Mouse (Mus musculus): Measurements from ENCODE around the gene Gm5089. TPM values are rescaled to one million over a fixed set of nuclear protein-coding genes. Genes with fewer than 3 reads are reported as not detected.

The Gm5089 gene
- polyA plus RNA-seq, 1 experiment from 2014 or later, result 1.3 TPM

- Histone ChIP-seq H3K27ac (replicated peaks) (peak overlapping the region; percentile 82), H3K4me3 (no peak overlapping the region), H3K27me3 (ENCODE audit: low read depth, poor library complexity, severe bottlenecking) (peaks cover 82% of the 10 kb centered on the region), H3K36me3 (no peaks in the 10 kb centered on the region), H3K4me1 (peaks cover 71% of the 10 kb centered on the region), H3K9me3 (replicated peaks) (no peaks in the 10 kb centered on the region)
- peak; percentile 52 for DNase-seq (ENCODE audit: low spot score)
- WGBS, result 19% methylated on average over 10 of the region's 10 CpGs
Observed at GRCm38 (mm10) chr14:122454901-122455561, 4.1 kb upstream of the Gm5089 start.

GRCm38 (mm10) chr14:122453996-122454738 lies 3.3 kb upstream of the Gm5089 start:
- 6% methylated on average over 12 of the region's 12 CpGs for WGBS
- peak; percentile 46 for DNase-seq (ENCODE audit: low spot score)

GRCm38 (mm10) chr14:122453388-122453995 lies 2.6 kb upstream of the Gm5089 start:
- 2% methylated on average over 32 of the region's 32 CpGs for WGBS
- H3K4me1 ChIP-seq, result peaks cover 75% of the 10 kb centered on the region

More at GRCm38 (mm10) chr14:122453996-122454738, 3.3 kb upstream of the Gm5089 start:
- Histone ChIP-seq H3K9me3 (replicated peaks) (no peaks in the 10 kb centered on the region), H3K27ac (replicated peaks) (peak overlapping the region; percentile 93), H3K27me3 (ENCODE audit: low read depth, poor library complexity, severe bottlenecking) (peaks cover 82% of the 10 kb centered on the region), H3K36me3 (no peaks in the 10 kb centered on the region), H3K4me1 (peaks cover 75% of the 10 kb centered on the region), H3K4me3 (peak overlapping the region; percentile 44)

GRCm38 (mm10) chr14:122452701-122453387 lies 1.9 kb upstream of the Gm5089 start:
- Histone ChIP-seq H3K4me1 (peaks cover 75% of the 10 kb centered on the region), H3K4me3 (peak overlapping the region; percentile 44), H3K27ac (replicated peaks) (peak overlapping the region; percentile 93), H3K36me3 (no peaks in the 10 kb centered on the region), H3K9me3 (replicated peaks) (no peaks in the 10 kb centered on the region), H3K27me3 (ENCODE audit: low read depth, poor library complexity, severe bottlenecking) (peaks cover 87% of the 10 kb centered on the region)
- WGBS, result 5% methylated on average over 13 of the region's 13 CpGs
- peak; percentile 67 for DNase-seq (ENCODE audit: low spot score)

More at GRCm38 (mm10) chr14:122453388-122453995, 2.6 kb upstream of the Gm5089 start:
- peak; percentile 88 for DNase-seq (ENCODE audit: low spot score)
- Histone ChIP-seq H3K4me3 (peak overlapping the region; percentile 44), H3K27me3 (ENCODE audit: low read depth, poor library complexity, severe bottlenecking) (peaks cover 82% of the 10 kb centered on the region), H3K9me3 (replicated peaks) (no peaks in the 10 kb centered on the region), H3K27ac (replicated peaks) (peak overlapping the region; percentile 93), H3K36me3 (no peaks in the 10 kb centered on the region)

GRCm38 (mm10) chr14:122451551-122452145 lies 733 bp upstream of the Gm5089 start:
- Histone ChIP-seq H3K27ac (replicated peaks) (peak overlapping the region; percentile 93), H3K9me3 (replicated peaks) (no peaks in the 10 kb centered on the region), H3K4me3 (peak overlapping the region; percentile 64), H3K27me3 (ENCODE audit: low read depth, poor library complexity, severe bottlenecking) (peaks cover 99% of the 10 kb centered on the region), H3K4me1 (peaks cover 75% of the 10 kb centered on the region), H3K36me3 (no peaks in the 10 kb centered on the region)
- 50% methylated on average over 5 of the region's 5 CpGs for WGBS
- DNase-seq (ENCODE audit: low spot score), result peak; percentile 35

GRCm38 (mm10) chr14:122449601-122450495 lies 1.1 kb downstream of the Gm5089 start:
- no peak for DNase-seq (ENCODE audit: low spot score)
- peak overlapping the region; percentile 93 for H3K27ac ChIP-seq (replicated peaks)
- H3K4me1 ChIP-seq, result peaks cover 59% of the 10 kb centered on the region
- H3K27me3 ChIP-seq (ENCODE audit: low read depth, poor library complexity, severe bottlenecking), result peaks cover 97% of the 10 kb centered on the region
- H3K36me3 ChIP-seq, result no peaks in the 10 kb centered on the region
- WGBS, result 2% methylated on average over 29 of the region's 29 CpGs
- H3K9me3 ChIP-seq (replicated peaks), result no peaks in the 10 kb centered on the region
- peak overlapping the region; percentile 64 for H3K4me3 ChIP-seq

GRCm38 (mm10) chr14:122436850-122437249 lies 14.1 kb downstream of the Gm5089 start:
- peaks cover 18% of the 10 kb centered on the region for H3K27me3 ChIP-seq (ENCODE audit: low read depth, poor library complexity, severe bottlenecking)
- 85% methylated on average over 10 of the region's 10 CpGs for WGBS
- H3K36me3 ChIP-seq, result no peaks in the 10 kb centered on the region
- peaks cover 12% of the 10 kb centered on the region for H3K4me1 ChIP-seq
- no peak overlapping the region for H3K27ac ChIP-seq (replicated peaks)
- H3K4me3 ChIP-seq, result no peak overlapping the region
- no peak for DNase-seq (ENCODE audit: low spot score)
- no peaks in the 10 kb centered on the region for H3K9me3 ChIP-seq (replicated peaks)

GRCm38 (mm10) chr14:122434039-122434438 lies 16.9 kb downstream of the Gm5089 start:
- H3K4me1 ChIP-seq, result peaks cover 10% of the 10 kb centered on the region; the same call in 1 of the 2 replicates
- H3K27ac ChIP-seq (replicated peaks), result no peak overlapping the region
- DNase-seq (ENCODE audit: low spot score), result no peak
- H3K36me3 ChIP-seq, result no peaks in the 10 kb centered on the region
- H3K4me3 ChIP-seq, result no peak overlapping the region
- peaks cover 12% of the 10 kb centered on the region; the same call in 1 of the 2 replicates for H3K27me3 ChIP-seq (ENCODE audit: low read depth, poor library complexity, severe bottlenecking)
- WGBS, result 93% methylated on average over 10 of the region's 10 CpGs
- H3K9me3 ChIP-seq (replicated peaks), result no peaks in the 10 kb centered on the region

- Histone ChIP-seq H3K4me1 (peaks cover 14% of the 10 kb centered on the region), H3K36me3 (no peaks in the 10 kb centered on the region)
- 83% methylated on average over 3 of the region's 3 CpGs for WGBS
Observed at GRCm38 (mm10) chr14:122432558-122432957, 18.4 kb downstream of the Gm5089 start.

GRCm38 (mm10) chr14:122427654-122428053 lies 23.3 kb downstream of the Gm5089 start:
- H3K4me1 ChIP-seq, result peaks cover 28% of the 10 kb centered on the region
- no peaks in the 10 kb centered on the region for H3K36me3 ChIP-seq
- DNase-seq (ENCODE audit: low spot score), result no peak
- 90% methylated on average over 3 of the region's 3 CpGs for WGBS
- no peak overlapping the region for H3K27ac ChIP-seq (replicated peaks)
- no peaks in the 10 kb centered on the region for H3K9me3 ChIP-seq (replicated peaks)
- H3K27me3 ChIP-seq (ENCODE audit: low read depth, poor library complexity, severe bottlenecking), result peaks cover 30% of the 10 kb centered on the region
- no peak overlapping the region for H3K4me3 ChIP-seq

More at GRCm38 (mm10) chr14:122432558-122432957, 18.4 kb downstream of the Gm5089 start:
- H3K27me3 ChIP-seq (ENCODE audit: low read depth, poor library complexity, severe bottlenecking), result peaks cover 13% of the 10 kb centered on the region; the same call in 1 of the 2 replicates
- no peaks in the 10 kb centered on the region for H3K9me3 ChIP-seq (replicated peaks)
- H3K4me3 ChIP-seq, result no peak overlapping the region
- H3K27ac ChIP-seq (replicated peaks), result no peak overlapping the region
- no peak for DNase-seq (ENCODE audit: low spot score)

- DNase-seq (ENCODE audit: low spot score), result no peak
- H3K9me3 ChIP-seq (replicated peaks), result no peaks in the 10 kb centered on the region
- H3K4me1 ChIP-seq, result peaks cover 23% of the 10 kb centered on the region
- peak overlapping the region; percentile 55 for H3K27ac ChIP-seq (replicated peaks)
- 63% methylated on average over 8 of the region's 8 CpGs for WGBS
- peaks cover 34% of the 10 kb centered on the region for H3K27me3 ChIP-seq (ENCODE audit: low read depth, poor library complexity, severe bottlenecking)
- no peaks in the 10 kb centered on the region for H3K36me3 ChIP-seq
- no peak overlapping the region for H3K4me3 ChIP-seq
Observed at GRCm38 (mm10) chr14:122427204-122427560, 23.7 kb downstream of the Gm5089 start.

All from midbrain, embryonic 10.5 days (tissue).